Mouse (Mus musculus) cerebellum, adult 2 months (tissue): ENCODE data around the gene Zfp618.

Source experiments
- CTCF ChIP-seq: fragments of 200-500 bp; IDR thresholded peaks from 2 replicates; pipeline ENCODE4 v1.5.1; 2011; ENCODE audit warnings: low read depth, mild to moderate bottlenecking, control low read depth, low read length, moderate library complexity, borderline replicate concordance; ENCODE audit not compliant: insufficient read depth
- POLR2A ChIP-seq: fragments of 200-500 bp; IDR thresholded peaks from 2 replicates; pipeline ENCODE4 v1.6.1; 2011; ENCODE audit warnings: low read length, control low read depth, borderline replicate concordance; ENCODE audit not compliant: insufficient read depth

DNA sequence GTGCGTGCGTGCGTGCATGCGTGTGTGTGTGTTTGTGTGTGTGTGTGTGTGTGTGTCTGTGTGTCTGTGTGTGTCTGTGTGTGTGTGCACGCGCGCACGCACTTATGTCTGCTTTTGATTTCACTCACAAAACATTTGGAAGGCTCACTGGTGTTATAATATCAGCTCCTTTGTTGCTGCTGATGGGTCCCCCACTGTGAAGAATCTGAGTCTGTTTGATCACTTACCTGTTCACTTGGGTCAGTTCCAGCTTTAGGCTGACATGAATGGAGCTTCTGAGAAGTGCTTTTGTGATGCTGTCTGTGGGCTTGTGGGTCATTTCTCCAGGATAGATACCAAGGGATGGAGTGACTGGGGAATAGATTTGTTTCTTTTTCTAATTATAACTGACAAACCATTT, 140.3 kb downstream of the Zfp618 start:
- TF ChIP-seq CTCF (no peak), POLR2A (no peak)
